Mouse (Mus musculus): Measurements from ENCODE around the gene Iqschfp. TPM values are rescaled to one million over a fixed set of nuclear protein-coding genes. Genes with fewer than 3 reads are reported as not detected.

The Iqschfp gene
- polyA plus RNA-seq, 1 experiment: not detected

DNA sequence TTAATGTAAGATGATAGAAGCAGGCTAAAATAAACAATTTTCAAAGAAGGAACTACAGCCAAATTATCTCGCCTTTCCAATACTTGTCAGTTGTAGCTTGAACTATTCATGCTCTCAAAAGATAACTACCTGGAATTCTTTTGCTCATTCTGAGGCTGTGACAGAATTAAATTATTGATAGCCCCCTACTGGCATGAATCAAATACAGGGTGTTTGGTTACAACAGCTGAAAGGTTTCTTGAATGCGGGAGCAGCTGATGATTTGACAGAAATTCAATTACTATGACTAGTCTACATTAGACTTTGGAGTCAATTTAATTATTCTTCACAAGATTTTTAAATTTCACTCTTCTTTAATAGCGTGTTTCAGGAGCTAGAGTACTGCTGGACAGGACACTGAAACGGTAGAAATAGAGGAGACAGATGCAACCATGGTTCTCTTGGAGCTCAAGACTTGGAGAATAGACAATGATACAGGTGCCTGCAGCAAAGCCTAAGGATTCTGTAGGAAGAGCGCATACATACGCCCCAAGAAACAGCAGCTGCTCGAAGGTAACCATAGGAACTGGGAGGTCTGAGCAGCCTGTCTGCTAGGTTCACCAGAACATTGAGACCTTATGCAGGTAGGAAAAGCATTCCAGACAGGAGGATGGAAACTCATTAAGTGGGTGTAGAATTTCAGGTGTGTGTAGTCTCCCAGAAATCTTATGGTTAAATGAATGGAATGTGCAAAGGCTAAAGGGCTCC is 485.6 kb downstream of the Iqschfp start:
- Histone ChIP-seq H3K4me3 (ENCODE audit: insufficient read depth, poor library complexity, severe bottlenecking) (no peak overlapping the region), H3K79me3 (ENCODE audit: low read depth) (no peaks in the 10 kb centered on the region), H3K36me3 (ENCODE audit: control insufficient read depth, insufficient read depth) (no peaks in the 10 kb centered on the region), H3ac (ENCODE audit: control insufficient read depth, insufficient read length, low read depth) (no peak overlapping the region), H3K79me2 (ENCODE audit: control insufficient read depth, insufficient read depth) (no peaks in the 10 kb centered on the region), H3K27me3 (ENCODE audit: control insufficient read depth, insufficient read depth, insufficient read length) (peaks cover 7% of the 10 kb centered on the region)
- TF ChIP-seq USF1 (IDR thresholded peaks at IDR 0.05; ENCODE audit: low read depth) (no peak), MYOD1 (IDR thresholded peaks at IDR 0.05; ENCODE audit: control insufficient read depth, insufficient read length, low read depth) (no peak), CEBPB (IDR thresholded peaks at IDR 0.05; ENCODE audit: low read depth) (no peak), MYOG (IDR thresholded peaks at IDR 0.05; ENCODE audit: control insufficient read depth, extremely low read depth, insufficient read length) (no peak), FOSL1 (IDR thresholded peaks at IDR 0.05; ENCODE audit: insufficient read depth, low read length, poor library complexity, severe bottlenecking) (no peak), CTCF (IDR thresholded peaks at IDR 0.05; ENCODE audit: control insufficient read depth, insufficient read depth, insufficient read length) (no peak), MAX (IDR thresholded peaks at IDR 0.05) (no peak)

DNA sequence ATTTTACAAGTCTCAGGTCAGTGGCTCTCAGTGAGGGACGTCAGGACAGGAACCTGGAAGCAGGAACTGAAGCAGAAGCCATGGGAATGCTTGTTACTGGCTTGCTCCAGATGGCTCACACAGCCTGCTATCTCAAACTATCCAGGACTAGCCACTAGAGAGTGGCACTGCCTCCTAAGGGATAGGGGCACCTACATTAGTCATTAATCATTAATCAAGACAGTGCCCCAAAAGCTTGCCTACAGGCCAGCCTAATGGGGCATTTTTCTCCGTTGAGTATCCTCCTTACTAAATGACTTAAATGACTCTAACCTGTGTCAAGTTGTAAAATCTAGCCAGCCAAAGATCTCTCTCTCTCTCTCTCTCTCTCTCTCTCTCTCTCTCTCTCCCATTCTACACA is 486.8 kb downstream of the Iqschfp start:
- TF ChIP-seq MAX (IDR thresholded peaks at IDR 0.05) (no peak), USF1 (IDR thresholded peaks at IDR 0.05; ENCODE audit: low read depth) (no peak), MYOD1 (IDR thresholded peaks at IDR 0.05; ENCODE audit: control insufficient read depth, insufficient read length, low read depth) (no peak), CEBPB (IDR thresholded peaks at IDR 0.05; ENCODE audit: low read depth) (no peak), MYOG (IDR thresholded peaks at IDR 0.05; ENCODE audit: control insufficient read depth, extremely low read depth, insufficient read length) (no peak), CTCF (IDR thresholded peaks at IDR 0.05; ENCODE audit: control insufficient read depth, insufficient read depth, insufficient read length) (no peak), FOSL1 (IDR thresholded peaks at IDR 0.05; ENCODE audit: insufficient read depth, low read length, poor library complexity, severe bottlenecking) (no peak)
- H3K4me3 ChIP-seq (ENCODE audit: insufficient read depth, poor library complexity, severe bottlenecking): no peak overlapping the region
- no peaks in the 10 kb centered on the region for H3K36me3 ChIP-seq (ENCODE audit: control insufficient read depth, insufficient read depth)
- no peaks in the 10 kb centered on the region for H3K79me3 ChIP-seq (ENCODE audit: low read depth)
- no peak overlapping the region for H3ac ChIP-seq (ENCODE audit: control insufficient read depth, insufficient read length, low read depth)
- no peaks in the 10 kb centered on the region for H3K79me2 ChIP-seq (ENCODE audit: control insufficient read depth, insufficient read depth)
- peaks cover 7% of the 10 kb centered on the region for H3K27me3 ChIP-seq (ENCODE audit: control insufficient read depth, insufficient read depth, insufficient read length)

DNA sequence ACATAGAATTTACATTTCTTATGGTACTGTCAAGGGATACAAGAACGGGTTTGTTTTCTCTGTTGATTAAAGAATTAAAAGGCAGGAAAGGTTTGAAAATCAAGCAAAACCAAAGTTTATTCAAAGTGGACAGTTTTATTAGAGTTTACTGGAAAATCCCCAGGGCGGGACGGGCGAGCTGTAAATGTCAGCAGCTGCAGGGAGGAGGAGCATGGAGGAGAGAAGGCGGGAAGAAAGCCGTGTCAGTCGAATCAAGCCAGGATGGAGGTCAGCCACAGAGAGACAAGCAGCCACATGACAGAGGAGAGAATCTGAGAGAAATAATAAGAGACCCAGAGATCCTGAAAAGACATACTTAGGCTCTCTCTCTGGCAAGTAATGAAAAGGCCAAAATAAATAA is 487.2 kb downstream of the Iqschfp start:
- TF ChIP-seq CEBPB (IDR thresholded peaks at IDR 0.05; ENCODE audit: low read depth) (no peak), FOSL1 (IDR thresholded peaks at IDR 0.05; ENCODE audit: insufficient read depth, low read length, poor library complexity, severe bottlenecking) (no peak), CTCF (IDR thresholded peaks at IDR 0.05; ENCODE audit: control insufficient read depth, insufficient read depth, insufficient read length) (no peak), USF1 (IDR thresholded peaks at IDR 0.05; ENCODE audit: low read depth) (no peak), MYOD1 (IDR thresholded peaks at IDR 0.05; ENCODE audit: control insufficient read depth, insufficient read length, low read depth) (no peak), MYOG (IDR thresholded peaks at IDR 0.05; ENCODE audit: control insufficient read depth, extremely low read depth, insufficient read length) (no peak), MAX (IDR thresholded peaks at IDR 0.05) (no peak)
- Histone ChIP-seq H3K27me3 (ENCODE audit: control insufficient read depth, insufficient read depth, insufficient read length) (peaks cover 7% of the 10 kb centered on the region), H3ac (ENCODE audit: control insufficient read depth, insufficient read length, low read depth) (no peak overlapping the region), H3K4me3 (ENCODE audit: insufficient read depth, poor library complexity, severe bottlenecking) (no peak overlapping the region), H3K36me3 (ENCODE audit: control insufficient read depth, insufficient read depth) (no peaks in the 10 kb centered on the region), H3K79me2 (ENCODE audit: control insufficient read depth, insufficient read depth) (no peaks in the 10 kb centered on the region), H3K79me3 (ENCODE audit: low read depth) (no peaks in the 10 kb centered on the region)

DNA sequence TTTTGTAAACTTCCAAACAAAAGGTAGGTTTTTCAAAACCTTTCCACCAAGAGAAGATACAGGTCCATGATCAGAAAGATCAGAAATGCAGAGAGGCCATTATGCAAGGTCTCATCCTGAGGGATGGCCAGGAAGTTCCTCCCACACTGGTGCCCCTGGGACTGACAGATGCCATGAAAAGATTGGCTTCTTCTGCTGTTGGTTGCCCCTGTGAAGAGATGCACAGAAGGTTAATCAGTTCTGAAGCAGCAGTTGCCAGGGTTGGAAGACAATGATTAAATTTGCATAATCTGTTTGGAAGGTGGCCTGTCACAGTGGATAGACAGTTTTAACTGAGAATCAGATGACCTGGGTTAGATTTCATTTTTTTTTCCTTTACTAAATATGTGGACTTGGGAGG is 491.6 kb downstream of the Iqschfp start:
- Histone ChIP-seq H3K79me2 (ENCODE audit: control insufficient read depth, insufficient read depth) (no peaks in the 10 kb centered on the region), H3K27me3 (ENCODE audit: control insufficient read depth, insufficient read depth, insufficient read length) (no peaks in the 10 kb centered on the region), H3K4me3 (ENCODE audit: insufficient read depth, poor library complexity, severe bottlenecking) (no peak overlapping the region), H3K36me3 (ENCODE audit: control insufficient read depth, insufficient read depth) (no peaks in the 10 kb centered on the region), H3ac (ENCODE audit: control insufficient read depth, insufficient read length, low read depth) (no peak overlapping the region), H3K79me3 (ENCODE audit: low read depth) (no peaks in the 10 kb centered on the region)
- TF ChIP-seq MYOD1 (IDR thresholded peaks at IDR 0.05; ENCODE audit: control insufficient read depth, insufficient read length, low read depth): no peak
- no peak for TF ChIP-seq MYOG (IDR thresholded peaks at IDR 0.05; ENCODE audit: control insufficient read depth, extremely low read depth, insufficient read length)
- TF ChIP-seq USF1 (IDR thresholded peaks at IDR 0.05; ENCODE audit: low read depth): no peak
- TF ChIP-seq CTCF (IDR thresholded peaks at IDR 0.05; ENCODE audit: control insufficient read depth, insufficient read depth, insufficient read length): no peak
- TF ChIP-seq FOSL1 (IDR thresholded peaks at IDR 0.05; ENCODE audit: insufficient read depth, low read length, poor library complexity, severe bottlenecking): no peak
- no peak for TF ChIP-seq CEBPB (IDR thresholded peaks at IDR 0.05; ENCODE audit: low read depth)
- TF ChIP-seq MAX (IDR thresholded peaks at IDR 0.05): no peak

DNA sequence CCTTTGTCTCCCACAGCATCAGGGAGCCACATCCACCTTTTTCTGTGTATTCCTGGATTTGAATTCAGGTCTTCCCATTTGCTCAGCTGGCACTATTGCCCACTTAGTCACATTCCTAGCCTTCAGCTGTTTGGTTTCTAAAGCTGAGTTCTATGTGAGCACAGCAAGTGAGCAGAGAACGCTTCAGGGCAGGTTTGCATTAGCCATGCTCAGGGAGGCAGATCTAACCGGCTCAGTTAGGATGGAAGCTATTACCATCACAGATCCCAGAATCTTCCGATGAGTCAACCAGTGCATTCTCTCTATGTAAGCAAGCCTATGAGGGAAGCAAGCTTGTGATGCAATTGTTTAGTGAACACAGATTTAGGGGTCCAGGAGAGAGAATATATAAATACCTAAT is 493.5 kb downstream of the Iqschfp start:
- H3K79me2 ChIP-seq (ENCODE audit: control insufficient read depth, insufficient read depth): no peaks in the 10 kb centered on the region
- no peak overlapping the region for H3ac ChIP-seq (ENCODE audit: control insufficient read depth, insufficient read length, low read depth)
- H3K4me3 ChIP-seq (ENCODE audit: insufficient read depth, poor library complexity, severe bottlenecking): no peak overlapping the region
- H3K36me3 ChIP-seq (ENCODE audit: control insufficient read depth, insufficient read depth): no peaks in the 10 kb centered on the region
- TF ChIP-seq MYOG (IDR thresholded peaks at IDR 0.05; ENCODE audit: control insufficient read depth, extremely low read depth, insufficient read length): no peak
- no peak for TF ChIP-seq CEBPB (IDR thresholded peaks at IDR 0.05; ENCODE audit: low read depth)
- TF ChIP-seq MYOD1 (IDR thresholded peaks at IDR 0.05; ENCODE audit: control insufficient read depth, insufficient read length, low read depth): no peak
- TF ChIP-seq MAX (IDR thresholded peaks at IDR 0.05): no peak
- no peak for TF ChIP-seq CTCF (IDR thresholded peaks at IDR 0.05; ENCODE audit: control insufficient read depth, insufficient read depth, insufficient read length)
- TF ChIP-seq FOSL1 (IDR thresholded peaks at IDR 0.05; ENCODE audit: insufficient read depth, low read length, poor library complexity, severe bottlenecking): no peak
- H3K27me3 ChIP-seq (ENCODE audit: control insufficient read depth, insufficient read depth, insufficient read length): no peaks in the 10 kb centered on the region
- no peaks in the 10 kb centered on the region for H3K79me3 ChIP-seq (ENCODE audit: low read depth)

Data from C2C12 (cell line).